Mouse (Mus musculus): ENCODE measurements around the gene Ildr1.

DNA sequence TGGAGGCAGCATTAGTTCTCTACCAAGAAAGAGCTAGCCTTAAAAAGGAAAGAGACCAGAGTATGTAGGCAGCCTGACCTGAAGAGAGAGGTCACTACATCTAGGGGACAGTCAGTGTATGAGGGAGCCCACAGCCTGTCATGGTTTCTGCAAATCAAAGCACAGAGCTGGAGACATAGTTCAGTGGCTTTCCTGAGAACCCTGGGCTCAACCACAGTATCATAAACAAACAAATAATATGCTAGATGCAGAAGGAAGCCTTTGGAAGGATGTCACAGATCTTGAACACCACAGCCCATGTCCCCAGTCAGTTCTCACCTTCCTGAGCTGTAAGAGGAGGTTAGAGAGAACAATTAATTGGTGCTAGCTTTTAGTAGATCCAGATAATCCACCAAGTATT lies 24.9 kb downstream of the Ildr1 start:
- no peak for TF ChIP-seq POLR2A (IDR thresholded peaks at IDR 0.05; ENCODE audit: extremely low read depth, insufficient read depth, low read length)
- TF ChIP-seq CTCF (IDR thresholded peaks at IDR 0.05; ENCODE audit: extremely low read depth, insufficient read depth, low read length): no peak

All from cortical plate, adult 2 months (tissue).